Mouse (Mus musculus) midbrain, embryonic 15.5 days (tissue): Measurements from ENCODE around the gene Cyp4f18. TPM values are rescaled to one million over a fixed set of nuclear protein-coding genes. Genes with fewer than 3 reads are reported as not detected.
"Not testable (repeated sequence)": the region's sequence is repeated elsewhere in the genome, so short reads cannot be mapped to it uniquely, and the experiment has no call there.

Experiments
- ATAC-seq: fragments of 200-750 bp; cut with Nextera tagmentation; replicated peaks from 2 replicates; pipeline ENCODE4 v1.8.0; 2017; ENCODE audit warnings: moderate TSS enrichment
- H3K27ac ChIP-seq: fragments of 300-500 bp; sonication (generic); 2 replicates; pipeline ENCODE4 v1.5.1; 2015; ENCODE audit warnings: mild to moderate bottlenecking, inconsistent platforms
- H3K27me3 ChIP-seq: fragments of 300-500 bp; sonication (generic); replicated peaks from 2 replicates; pipeline ENCODE4 v1.6.1; 2015; ENCODE audit warnings: inconsistent platforms
- H3K36me3 ChIP-seq: fragments of 300-500 bp; sonication (generic); replicated peaks from 2 replicates; pipeline ENCODE4 v1.6.1; 2015; ENCODE audit warnings: inconsistent platforms
- H3K4me1 ChIP-seq: fragments of 300-500 bp; sonication (generic); 2 replicates; pipeline ENCODE4 v1.6.1; 2015; ENCODE audit warnings: inconsistent platforms
- H3K4me2 ChIP-seq: fragments of 300-500 bp; sonication (generic); 2 replicates; pipeline ENCODE4 v1.6.1; 2015; ENCODE audit warnings: inconsistent platforms, mild to moderate bottlenecking, moderate library complexity
- H3K4me3 ChIP-seq: fragments of 300-500 bp; sonication (generic); 2 replicates; pipeline ENCODE4 v1.5.1; 2015; ENCODE audit warnings: mild to moderate bottlenecking, inconsistent platforms
- H3K9ac ChIP-seq: fragments of 300-500 bp; sonication (generic); 2 replicates; pipeline ENCODE4 v1.6.1; 2015; ENCODE audit warnings: mild to moderate bottlenecking, inconsistent platforms
- H3K9me3 ChIP-seq: fragments of 300-500 bp; sonication (generic); 2 replicates; pipeline ENCODE4 v1.6.1; 2016; ENCODE audit warnings: inconsistent platforms
- WGBS: fragments of 180-500 bp; shearing (Covaris S2); methylation state at CpG from one replicate; pipeline ENCODE4 v1.1.7; 2015; ENCODE audit warnings: mixed read lengths; 5-methylcytosine and 5-hydroxymethylcytosine counted together
- polyA plus RNA-seq: library from polyadenylated mRNA; unstranded; fragments of >200 nt; fragmentation: Nextera tagmentation; extraction: Ambion mirVana; gene quantifications from 2 replicates; pipeline ENCODE4 v1.2.1, GENCODE M21; 2015

The Cyp4f18 gene
- polyA plus RNA-seq, 1 experiment from 2014 or later, result 0.96 TPM

DNA sequence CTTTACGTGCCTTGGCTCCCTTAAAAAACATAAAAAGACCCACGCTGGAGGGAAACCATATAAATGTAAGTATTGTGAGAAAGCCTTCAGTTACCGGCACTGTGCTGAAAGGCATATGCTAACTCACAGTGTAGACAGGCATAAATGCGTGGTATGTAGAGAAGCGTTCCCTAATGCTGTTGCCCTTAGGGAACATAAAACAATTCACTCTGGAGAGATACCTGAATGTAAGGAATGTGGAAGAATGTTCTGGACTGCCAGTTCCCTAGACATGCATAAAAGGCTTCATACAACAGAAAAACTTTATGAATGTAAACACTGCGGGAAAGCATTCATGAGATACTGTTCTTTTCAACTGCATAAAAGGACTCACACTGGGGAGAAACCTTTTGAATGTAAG, 41.3 kb downstream of the Cyp4f18 start:
- ATAC-seq, result no peak
- H3K36me3 ChIP-seq, result peaks cover 52% of the 10 kb centered on the region
- 87% methylated on average over 6 of the region's 6 CpGs for WGBS
- H3K9me3 ChIP-seq, result no peaks in the 10 kb centered on the region
- no peak overlapping the region for H3K4me2 ChIP-seq
- no peak overlapping the region for H3K4me3 ChIP-seq
- H3K27me3 ChIP-seq, result no peaks in the 10 kb centered on the region
- no peak overlapping the region for H3K27ac ChIP-seq
- H3K4me1 ChIP-seq, result no peaks in the 10 kb centered on the region
- H3K9ac ChIP-seq, result no peak overlapping the region

DNA sequence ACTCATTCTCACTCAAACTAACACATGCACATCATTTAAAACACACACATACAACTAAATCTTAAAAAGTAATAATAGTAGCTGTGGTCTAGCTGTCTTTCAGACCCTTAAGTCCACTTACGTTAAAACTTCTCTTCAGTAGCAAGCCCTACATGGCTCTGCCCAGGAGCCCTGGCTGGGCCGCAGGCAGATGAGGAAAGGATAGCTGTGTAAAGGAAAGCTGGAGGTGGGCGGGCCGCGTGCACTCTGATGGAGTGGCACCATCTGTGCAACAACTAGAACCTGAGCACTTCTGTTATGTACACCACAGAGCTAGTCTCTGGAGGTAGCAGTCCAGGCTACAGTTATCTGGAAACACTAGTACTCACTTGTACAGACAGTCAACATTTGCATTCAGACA, 42.2 kb downstream of the Cyp4f18 start:
- no peaks in the 10 kb centered on the region for H3K4me1 ChIP-seq
- no peak overlapping the region for H3K4me3 ChIP-seq
- no peak overlapping the region for H3K27ac ChIP-seq
- whole genome bisulfite sequencing, result 99% methylated on average over 5 of the region's 5 CpGs
- peaks cover 52% of the 10 kb centered on the region for H3K36me3 ChIP-seq
- H3K9ac ChIP-seq, result no peak overlapping the region
- ATAC-seq, result no peak
- H3K4me2 ChIP-seq, result no peak overlapping the region
- H3K9me3 ChIP-seq, result no peaks in the 10 kb centered on the region
- no peaks in the 10 kb centered on the region for H3K27me3 ChIP-seq

- no peak for ATAC-seq
- H3K4me2 ChIP-seq, result no peak overlapping the region
These were observed 43.0 kb downstream of the Cyp4f18 start for GRCm38 (mm10) chr8:71966411-71966810.

DNA sequence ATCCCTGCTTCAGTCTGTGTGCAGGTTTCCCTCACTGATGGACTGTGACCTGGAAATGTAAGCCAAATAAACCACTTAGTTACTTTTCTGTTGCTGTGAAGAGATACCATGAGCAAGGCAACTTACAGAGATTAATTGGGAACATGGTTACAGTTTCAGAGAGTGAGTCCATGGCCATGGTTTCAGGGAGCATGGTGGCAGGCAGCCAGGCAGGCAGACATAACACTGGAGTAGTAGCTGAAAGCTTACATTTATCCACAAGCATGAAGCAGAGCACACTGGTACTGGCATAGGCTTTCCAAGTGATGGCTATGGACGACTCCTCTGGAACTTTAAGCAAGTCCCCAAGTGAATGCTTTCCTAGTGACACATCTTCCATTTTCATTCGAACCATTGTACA, 44.3 kb downstream of the Cyp4f18 start:
- no peak overlapping the region for H3K4me3 ChIP-seq
- peaks cover 52% of the 10 kb centered on the region for H3K36me3 ChIP-seq
- H3K9ac ChIP-seq, result no peak overlapping the region
- ATAC-seq, result no peak
- H3K27ac ChIP-seq, result no peak overlapping the region
- no peak overlapping the region for H3K4me2 ChIP-seq
- no peaks in the 10 kb centered on the region for H3K9me3 ChIP-seq
- WGBS, result 92% methylated on average over 2 of the region's 2 CpGs
- H3K4me1 ChIP-seq, result no peaks in the 10 kb centered on the region
- H3K27me3 ChIP-seq, result no peaks in the 10 kb centered on the region

More at GRCm38 (mm10) chr8:71966411-71966810, 43.0 kb downstream of the Cyp4f18 start:
- Histone ChIP-seq H3K4me1 (no peaks in the 10 kb centered on the region), H3K27ac (no peak overlapping the region), H3K9me3 (no peaks in the 10 kb centered on the region), H3K27me3 (no peaks in the 10 kb centered on the region), H3K36me3 (peaks cover 52% of the 10 kb centered on the region), H3K9ac (no peak overlapping the region), H3K4me3 (no peak overlapping the region)

DNA sequence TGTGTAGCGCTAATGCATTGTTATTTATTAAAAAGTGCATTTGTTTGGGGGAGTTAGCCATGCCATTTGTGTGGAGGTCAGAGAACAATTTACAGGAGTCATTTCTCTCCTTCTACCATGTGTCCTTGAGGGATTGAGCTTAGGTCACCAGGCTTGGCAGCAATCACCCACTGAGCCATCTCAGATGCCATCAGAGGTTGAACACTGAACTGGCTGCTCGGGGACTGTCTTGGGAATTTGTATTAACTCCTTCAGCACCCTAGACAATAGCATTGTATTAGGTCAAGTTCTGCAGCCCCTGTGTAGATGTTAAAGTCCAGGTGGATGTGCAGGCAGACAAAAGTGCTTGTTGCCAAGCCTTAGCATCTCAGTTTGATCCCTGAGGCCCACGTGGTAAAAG, 45.4 kb downstream of the Cyp4f18 start:
- ATAC-seq, result no peak
- 87% methylated on average over 3 of the region's 3 CpGs for WGBS
- peaks cover 48% of the 10 kb centered on the region for H3K36me3 ChIP-seq
- H3K9ac ChIP-seq, result no peak overlapping the region
- H3K4me3 ChIP-seq, result no peak overlapping the region
- no peak overlapping the region for H3K4me2 ChIP-seq
- H3K4me1 ChIP-seq, result no peaks in the 10 kb centered on the region
- no peaks in the 10 kb centered on the region for H3K9me3 ChIP-seq
- no peak overlapping the region for H3K27ac ChIP-seq
- H3K27me3 ChIP-seq, result no peaks in the 10 kb centered on the region

GRCm38 (mm10) chr8:71961796-71962195, 47.6 kb downstream of the Cyp4f18 start:
- Histone ChIP-seq H3K36me3 (peaks cover 26% of the 10 kb centered on the region), H3K27ac (no peak overlapping the region), H3K27me3 (no peaks in the 10 kb centered on the region), H3K9me3 (no peaks in the 10 kb centered on the region), H3K4me1 (no peaks in the 10 kb centered on the region), H3K4me3 (no peak overlapping the region), H3K9ac (no peak overlapping the region), H3K4me2 (no peak overlapping the region)
- 95% methylated on average over 5 of the region's 5 CpGs for WGBS
- ATAC-seq, result no peak

DNA sequence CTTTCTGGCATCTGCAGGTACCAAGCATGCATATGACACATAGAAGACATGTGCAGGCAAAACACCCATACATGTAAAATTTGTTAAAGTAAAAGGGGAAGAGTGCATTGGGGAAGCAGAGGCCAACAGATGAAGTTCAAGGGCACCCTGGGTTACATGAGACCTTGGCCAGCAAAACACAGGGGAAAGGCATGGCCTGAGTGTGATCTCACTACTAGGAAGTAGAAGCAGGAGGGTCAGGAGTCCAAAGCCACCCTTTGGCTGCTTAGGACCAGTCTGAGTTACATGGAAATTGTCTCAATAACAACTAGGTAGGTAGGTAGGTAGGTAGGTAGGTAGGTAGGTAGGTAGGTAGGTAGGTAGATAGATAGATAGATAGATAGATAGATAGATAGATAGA, 48.9 kb downstream of the Cyp4f18 start:
- Histone ChIP-seq H3K36me3 (peaks cover 13% of the 10 kb centered on the region; the same call in 1 of the 2 replicates), H3K9me3 (no peaks in the 10 kb centered on the region), H3K4me2 (no peak overlapping the region), H3K4me1 (no peaks in the 10 kb centered on the region), H3K4me3 (no peak overlapping the region), H3K9ac (no peak overlapping the region), H3K27me3 (no peaks in the 10 kb centered on the region), H3K27ac (no peak overlapping the region)
- ATAC-seq, result no peak

DNA sequence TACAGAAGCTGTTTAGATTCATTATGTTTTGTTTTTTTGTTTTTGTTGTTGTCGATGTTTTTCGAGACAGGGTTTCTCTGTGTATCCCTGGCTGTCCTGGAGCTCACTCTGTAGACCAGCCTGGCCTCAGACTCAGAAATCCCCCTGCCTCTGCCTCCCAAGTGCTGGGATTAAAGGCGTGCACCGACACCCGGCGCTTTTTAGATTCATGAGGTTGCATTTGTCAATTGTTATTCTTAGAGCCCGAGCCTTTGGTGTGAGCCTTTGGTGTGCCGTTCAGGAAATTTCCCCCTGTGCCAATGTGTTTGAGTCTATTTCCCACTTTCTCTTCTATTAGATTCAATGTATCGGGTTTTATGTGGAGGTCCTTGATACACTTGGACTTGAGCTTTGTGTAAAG, 54.8 kb downstream of the Cyp4f18 start:
- H3K4me1 ChIP-seq, result peaks cover 19% of the 10 kb centered on the region
- H3K36me3 ChIP-seq, result peaks cover 5% of the 10 kb centered on the region
- no peaks in the 10 kb centered on the region for H3K9me3 ChIP-seq
- no peak for ATAC-seq
- 96% methylated on average over 9 of the region's 9 CpGs for WGBS
- H3K27ac ChIP-seq, result no peak overlapping the region
- H3K4me2 ChIP-seq, result no peak overlapping the region
- no peak overlapping the region for H3K9ac ChIP-seq
- H3K4me3 ChIP-seq, result no peak overlapping the region
- H3K27me3 ChIP-seq, result no peaks in the 10 kb centered on the region

DNA sequence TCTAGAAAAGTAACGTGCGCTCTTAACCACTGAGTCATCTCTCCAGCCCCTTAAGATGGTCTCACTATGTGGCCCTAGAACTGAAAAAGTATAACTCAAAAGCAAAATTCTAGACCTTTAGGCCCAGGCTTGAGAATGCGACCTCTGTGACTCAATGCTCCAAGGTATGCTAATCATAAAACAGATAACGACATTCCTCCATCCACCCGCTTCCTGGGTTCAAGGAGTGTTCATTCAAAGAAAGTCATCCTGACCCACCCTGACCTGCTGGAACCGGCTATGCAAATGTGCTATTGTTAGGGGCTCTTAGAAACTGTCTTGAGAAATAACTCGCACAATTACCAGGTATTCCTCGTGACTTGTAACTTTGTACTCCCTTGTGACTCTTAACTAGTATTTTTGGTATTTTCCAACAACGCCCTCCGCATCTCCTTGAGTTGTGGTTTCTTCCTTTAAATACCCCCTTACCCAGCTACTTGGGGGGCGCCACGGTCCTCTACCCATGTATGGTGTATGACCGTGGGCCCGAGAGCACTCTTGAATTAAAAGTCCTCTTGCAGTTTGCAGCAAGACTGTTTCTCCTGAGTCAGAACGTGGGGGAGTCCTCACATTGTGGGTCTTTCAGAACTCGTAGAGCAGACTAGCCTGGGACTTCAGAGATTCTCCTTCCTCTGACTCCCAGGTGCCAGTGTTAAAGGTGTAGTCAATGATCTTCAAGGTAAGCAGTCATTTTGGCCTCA, 56.3 kb downstream of the Cyp4f18 start:
- not testable (repeated sequence) for H3K9ac ChIP-seq, H3K27me3 ChIP-seq, ATAC-seq, H3K4me3 ChIP-seq, H3K27ac ChIP-seq, H3K4me2 ChIP-seq, H3K9me3 ChIP-seq, H3K36me3 ChIP-seq
- WGBS, result 95% methylated on average over 16 of the region's 16 CpGs
- H3K4me1 ChIP-seq, result peaks cover 19% of the 10 kb centered on the region

GRCm38 (mm10) chr8:71952489-71952888, 56.9 kb downstream of the Cyp4f18 start:
- Histone ChIP-seq H3K4me3 (no peak overlapping the region), H3K9me3 (no peaks in the 10 kb centered on the region), H3K27ac (no peak overlapping the region), H3K36me3 (peaks cover 5% of the 10 kb centered on the region), H3K9ac (no peak overlapping the region), H3K4me1 (peaks cover 19% of the 10 kb centered on the region), H3K27me3 (0 out of 2 replicates have a peak, but pooled peaks cover 3% of the 10 kb centered on the region), H3K4me2 (peak overlapping the region; percentile 64; the same call in 1 of the 2 replicates)
- 100% methylated on average over 1 of the region's 1 CpGs for WGBS
- no peak for ATAC-seq

DNA sequence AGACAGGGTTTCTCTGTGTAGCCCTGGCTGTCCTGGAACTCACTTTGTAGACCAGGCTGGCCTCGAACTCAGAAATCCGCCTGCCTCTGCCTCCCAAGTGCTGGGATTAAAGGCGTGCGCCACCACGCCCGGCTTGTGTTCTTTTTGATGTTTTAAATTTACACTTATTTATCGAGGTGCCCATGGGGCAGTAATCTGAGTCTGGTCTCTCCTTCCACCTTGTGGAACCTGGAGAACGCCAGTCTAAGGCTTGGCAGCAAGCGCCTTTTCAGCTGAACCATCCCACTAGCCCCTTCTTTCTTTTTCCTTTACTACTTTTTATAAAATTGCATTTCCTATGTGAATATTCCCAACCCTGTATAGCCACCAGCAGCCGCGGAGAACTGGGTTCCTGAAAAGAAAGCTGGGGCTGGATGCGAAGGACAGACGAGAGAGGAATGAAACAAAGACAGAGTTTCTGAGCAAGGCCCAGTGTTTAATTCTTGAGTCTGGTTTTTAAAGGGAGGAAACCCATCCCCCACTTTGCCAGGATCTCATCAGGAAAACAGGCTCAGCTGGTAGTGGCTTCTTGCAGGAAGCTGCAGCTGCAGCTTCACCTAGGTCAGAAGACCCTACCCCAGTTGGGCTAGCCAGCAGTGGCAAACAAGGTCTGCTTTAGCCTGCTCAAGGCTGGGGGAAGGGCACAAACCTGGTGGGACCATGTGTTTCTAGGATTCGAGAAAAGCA, 57.8 kb downstream of the Cyp4f18 start:
- H3K36me3 ChIP-seq, result peaks cover 5% of the 10 kb centered on the region
- no peak for ATAC-seq
- H3K4me1 ChIP-seq, result peaks cover 19% of the 10 kb centered on the region
- peak overlapping the region; percentile 64 for H3K4me2 ChIP-seq
- H3K4me3 ChIP-seq, result peak overlapping the region; percentile 93
- no peaks in the 10 kb centered on the region for H3K9me3 ChIP-seq
- 0 out of 2 replicates have a peak, but pooled peaks cover 4% of the 10 kb centered on the region for H3K27me3 ChIP-seq
- peak overlapping the region; percentile 82 for H3K9ac ChIP-seq
- H3K27ac ChIP-seq, result peak overlapping the region; percentile 34
- WGBS, result 43% methylated on average over 14 of the region's 14 CpGs

DNA sequence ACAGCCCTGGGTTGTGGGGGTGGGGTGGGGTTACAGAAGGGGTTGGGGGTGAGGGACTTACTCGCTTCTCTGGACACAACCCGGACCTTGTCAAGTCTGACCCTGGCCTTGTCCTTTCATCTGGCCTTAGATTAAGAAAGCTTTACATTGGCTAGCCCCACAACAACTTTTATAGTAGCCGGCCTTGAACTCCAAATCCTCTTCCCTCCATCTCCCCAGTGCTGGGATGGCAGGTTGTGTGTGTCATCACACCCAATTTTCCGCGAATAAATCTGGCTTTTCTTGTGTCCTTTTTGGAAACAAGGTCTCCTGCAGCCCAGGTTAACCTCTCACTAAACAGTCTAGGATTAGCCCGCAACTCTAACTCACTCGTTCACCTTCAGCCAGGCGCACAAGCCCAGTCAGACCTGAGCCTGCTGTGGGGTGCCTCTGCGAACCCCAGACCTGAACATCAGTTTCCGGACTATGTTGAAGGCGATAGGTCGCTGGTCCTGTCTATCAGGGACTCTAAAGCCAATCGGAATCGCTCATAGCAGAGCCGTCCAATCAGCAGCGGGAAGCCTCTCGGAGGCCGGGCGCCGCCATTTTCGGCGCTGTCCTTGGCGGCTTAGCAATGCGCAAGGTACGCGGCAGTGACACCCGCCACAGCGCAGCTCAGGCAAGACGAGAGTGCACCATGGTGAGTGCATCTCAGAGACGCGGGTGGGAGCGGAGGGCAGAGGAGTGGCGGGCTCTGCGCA, 58.8 kb downstream of the Cyp4f18 start, which contains the start of gene Zfp961:
Gene Zfp961, plus strand, starts transcription at position 557 of the 740 bp plus-strand sequence.
- WGBS, result 4% methylated on average over 34 of the region's 34 CpGs
- H3K9me3 ChIP-seq, result no peaks in the 10 kb centered on the region

More for the DNA sequence above, 58.8 kb downstream of the Cyp4f18 start, which contains the start of gene Zfp961:
- Histone ChIP-seq H3K4me2 (peak within 1 kb of the TSS; percentile 64), H3K4me1 (peaks cover 19% of the 10 kb centered on the region), H3K27ac (peak within 1 kb of the TSS; percentile 89), H3K4me3 (peak within 1 kb of the TSS; percentile 93), H3K36me3 (peaks cover 5% of the 10 kb centered on the region), H3K27me3 (0 out of 2 replicates have a peak, but pooled peaks cover 4% of the 10 kb centered on the region), H3K9ac (peak within 1 kb of the TSS; percentile 82)
- ATAC-seq, result peak; percentile 100
